Mouse (Mus musculus) small intestine, adult 2 months (tissue): ENCODE results near the gene Vps45.

Source experiments
- CTCF ChIP-seq: fragments of 200-500 bp; IDR thresholded peaks from 2 replicates; pipeline ENCODE4 v1.5.1; 2012; ENCODE audit warnings: low read depth, mild to moderate bottlenecking, control low read depth, inconsistent platforms, low read length, moderate library complexity, mixed read lengths; ENCODE audit not compliant: insufficient replicate concordance, insufficient read length; ENCODE audit errors: extremely low read depth
- POLR2A ChIP-seq: fragments of 200-500 bp; IDR thresholded peaks from 2 replicates; pipeline ENCODE4 v1.6.1; 2012; ENCODE audit warnings: low read depth, mild to moderate bottlenecking, control low read depth, inconsistent platforms, low read length, moderate library complexity

DNA sequence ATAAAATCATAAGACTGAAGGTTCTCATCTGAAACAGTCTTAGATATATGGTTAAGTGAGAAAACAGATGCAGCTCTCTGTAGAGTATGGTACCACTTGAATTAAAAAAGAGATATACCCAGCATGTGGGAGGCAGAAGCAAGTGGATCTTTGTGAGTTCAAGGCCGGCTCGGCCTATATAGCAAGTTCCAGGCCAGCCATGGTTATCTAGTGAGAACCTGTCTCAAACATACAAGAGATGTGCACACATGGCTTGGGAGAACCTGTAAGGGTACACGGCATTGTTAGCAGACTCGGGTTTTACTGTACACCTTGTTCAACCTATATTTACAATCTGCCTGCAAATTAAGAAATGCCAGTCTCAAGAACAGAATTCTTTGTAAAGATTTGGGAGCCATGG, 19.4 kb downstream of the Vps45 start:
- TF ChIP-seq CTCF: no peak
- TF ChIP-seq POLR2A: no peak
